Mouse (Mus musculus) adrenal gland, postnatal 14 days (tissue): ENCODE data around the gene Prdx3. TPM values are rescaled to one million over a fixed set of nuclear protein-coding genes. Genes with fewer than 3 reads are reported as not detected.
"Not testable (repeated sequence)": the region's sequence is repeated elsewhere in the genome, so short reads cannot be mapped to it uniquely, and the experiment has no call there.

Experiments used
- DNase-seq: peaks from one replicate; pipeline ENCODE4 v3.0.0; 2021; ENCODE audit warnings: mixed read lengths
- total RNA-seq: library from RNA; stranded (reverse); gene quantifications from 2 replicates; pipeline ENCODE4 v1.2.3, GENCODE M21; 2021

The Prdx3 gene
- total RNA-seq, 1 experiment from 2014 or later: 525 TPM

DNA sequence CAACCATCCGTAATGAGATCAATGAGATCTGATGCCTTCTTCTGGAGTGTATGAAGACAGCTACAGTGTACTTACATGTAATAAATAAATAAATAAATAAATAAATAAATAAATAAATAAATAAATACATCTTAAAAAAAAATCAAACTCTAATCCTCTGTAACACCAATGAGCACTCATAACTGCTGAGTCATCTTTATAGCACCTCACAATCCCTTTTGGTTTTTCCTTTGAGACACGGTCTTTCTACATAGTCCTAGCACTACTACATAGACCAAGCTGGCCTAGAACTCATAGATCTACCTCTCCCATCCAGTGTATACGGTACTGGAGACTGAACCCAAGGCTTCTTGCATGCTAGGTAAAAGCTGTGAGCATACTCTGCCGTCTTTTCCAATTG, 8.2 kb downstream of the Prdx3 start:
- not testable (repeated sequence) for DNase-seq

DNA sequence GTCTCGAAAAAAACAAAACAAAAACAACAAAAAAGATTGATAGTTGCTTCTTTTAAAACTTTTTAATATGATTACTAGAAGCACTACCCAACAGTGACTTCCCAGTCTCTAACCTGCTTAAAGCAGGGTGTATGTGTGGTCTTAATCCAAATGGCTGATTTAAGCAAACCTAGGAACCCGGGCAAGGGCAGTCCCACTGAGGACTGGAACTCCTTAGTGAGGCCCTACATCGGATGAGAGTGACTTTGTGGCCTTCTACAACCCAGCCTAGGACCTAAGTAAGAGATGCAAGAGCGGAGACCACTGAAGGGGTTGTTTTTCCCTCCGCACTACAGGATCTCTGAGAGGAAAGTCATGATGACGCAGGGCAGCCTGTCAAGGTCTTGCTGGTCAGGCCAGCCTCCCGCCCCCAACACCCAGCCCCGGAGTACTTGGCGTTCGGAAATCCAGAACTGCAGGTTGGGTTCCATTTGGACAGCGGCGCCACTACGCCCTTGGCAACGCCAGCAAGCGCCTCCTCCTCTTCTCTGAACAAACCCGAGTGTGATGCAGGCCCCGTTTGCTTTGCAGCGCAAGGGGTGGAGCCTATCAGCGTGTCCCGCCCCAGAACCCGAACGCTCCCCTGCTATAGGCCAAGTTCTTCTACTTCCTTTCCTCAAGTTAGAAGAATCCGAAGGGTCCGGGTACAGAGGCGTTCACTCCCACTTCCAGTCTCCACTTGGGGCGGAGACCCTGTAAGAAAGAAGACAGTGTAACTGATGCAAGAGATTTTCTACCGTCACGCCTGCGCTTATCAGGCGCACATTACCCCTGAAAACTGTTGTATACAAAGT, 13.3 kb downstream of the Prdx3 start, which contains the start of gene Sfxn4:
Sfxn4 (minus strand) TSS at position 612 of the 833 bp plus-strand sequence.
- DNase-seq: peak; percentile 96

DNA sequence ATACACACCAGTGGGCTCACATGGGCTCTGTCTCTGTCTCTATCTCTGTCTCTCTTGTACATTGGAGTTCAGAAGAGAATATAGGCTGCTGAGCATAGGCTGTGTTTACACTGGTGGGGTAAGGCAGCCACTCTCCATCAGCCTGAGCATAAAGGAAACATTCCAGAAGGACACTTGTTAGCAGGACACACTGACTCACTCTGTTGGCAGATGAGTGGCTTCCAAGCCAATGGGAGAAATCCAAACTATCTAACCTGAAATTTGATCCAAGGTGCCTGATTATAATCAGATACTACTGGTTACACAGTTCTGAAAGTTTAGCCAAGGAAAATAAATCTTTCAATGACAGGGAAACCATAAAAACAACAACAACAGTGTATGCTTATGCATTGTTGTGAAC, 28.6 kb downstream of the Prdx3 start:
- DNase-seq: peak; percentile 29

DNA sequence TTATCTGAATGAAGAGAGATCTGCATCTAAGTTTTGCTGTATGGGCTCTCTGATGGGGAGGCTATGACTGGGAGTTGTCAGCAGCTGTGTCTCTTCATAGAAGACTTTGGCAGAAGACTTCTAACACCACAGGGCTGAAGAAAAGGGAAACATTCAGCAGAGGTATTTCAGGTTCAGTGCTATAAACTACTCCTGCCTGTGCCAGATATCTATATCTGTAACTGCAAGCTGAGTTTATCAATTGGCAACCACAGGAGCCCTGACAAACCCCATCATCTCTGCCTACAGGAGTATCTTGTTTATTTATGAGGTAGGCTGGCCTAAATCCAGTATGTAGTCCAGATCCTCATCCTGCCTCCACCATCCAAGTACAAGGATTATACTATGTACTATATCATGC, 31.0 kb downstream of the Prdx3 start:
- DNase-seq: no peak

DNA sequence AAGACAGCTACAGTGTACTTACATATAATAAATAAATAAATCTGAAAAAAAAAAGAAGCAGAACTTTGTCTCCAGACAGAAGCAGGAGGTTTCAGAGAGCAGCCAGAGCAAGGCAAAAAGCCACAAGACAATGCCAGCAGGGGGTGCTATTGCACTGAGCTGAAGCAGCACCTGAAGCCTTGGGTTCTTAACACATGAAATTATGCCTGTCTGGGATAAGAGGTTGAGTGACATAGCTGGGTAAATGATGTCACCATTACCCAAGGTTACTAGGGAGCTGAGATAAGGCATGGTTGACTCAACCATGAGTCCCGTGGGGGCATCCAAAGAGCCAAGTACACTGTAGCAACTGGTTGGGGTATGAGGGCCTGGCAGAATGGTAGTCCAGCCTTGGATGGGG, 36.6 kb downstream of the Prdx3 start:
- DNase-seq: peak; percentile 93

DNA sequence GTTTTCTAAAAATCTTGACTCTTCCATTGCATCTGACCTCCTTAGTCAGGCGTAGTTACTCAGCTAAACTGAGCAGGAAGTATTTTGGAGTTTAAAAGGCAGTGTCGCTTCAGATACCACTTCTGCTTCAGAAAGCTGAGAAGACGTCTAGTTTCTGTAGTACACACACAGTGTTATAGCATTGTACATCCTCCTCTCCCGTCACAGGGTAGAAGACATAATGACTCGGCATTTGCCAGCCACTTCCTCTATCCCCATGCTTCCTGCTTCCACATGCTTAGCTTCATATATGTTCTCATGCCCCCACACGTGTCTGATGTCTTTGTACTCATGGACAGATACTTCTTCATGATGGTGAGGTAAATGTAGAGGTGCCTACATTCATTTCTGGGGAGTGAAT, 55.7 kb downstream of the Prdx3 start:
- no peak for DNase-seq

Other genes with a start within 250 kb of the Prdx3 start
- 1.5 and 1.9 TPM in 2 replicates for gene Nanos1, start 118.6 kb downstream of the Prdx3 start, total RNA-seq
- gene Eif3a, start 83.9 kb downstream of the Prdx3 start, total RNA-seq: 166 and 178 TPM in 2 replicates
- gene Fam45a, start 63.0 kb downstream of the Prdx3 start, total RNA-seq: 26.3 and 31.9 TPM in 2 replicates
- gene Sfxn4, start 13.1 kb downstream of the Prdx3 start, total RNA-seq: 4.3 and 5.6 TPM in 2 replicates
- gene Grk5, start 15.2 kb upstream of the Prdx3 start, total RNA-seq: 16.5 and 16.6 TPM in 2 replicates